Mouse (Mus musculus) brown adipose tissue, adult 24 weeks (tissue): ENCODE results near the gene Fam196b. TPM values are rescaled to one million over a fixed set of nuclear protein-coding genes. Genes with fewer than 3 reads are reported as not detected.

Experiments used
- polyA plus RNA-seq: library from polyadenylated mRNA; stranded (reverse); fragments of >200 nt; gene quantifications from 2 replicates; pipeline ENCODE4 v1.2.4, GENCODE M21; 2012; ENCODE audit not compliant: missing spikeins, insufficient read depth, insufficient read length

The Fam196b gene
- polyA plus RNA-seq, 1 experiment, result not detected

Other genes starting within 250 kb of the Fam196b start
- not detected in 2 replicates for gene 4930469K13Rik, start 216.3 kb upstream of the Fam196b start, polyA plus RNA-seq
- gene Foxi1, start 106.7 kb upstream of the Fam196b start, polyA plus RNA-seq, result not detected in 2 replicates